Mouse (Mus musculus) megakaryocyte, embryonic 14.5 days (primary cell): ENCODE data around the gene Pik3ca. TPM values are rescaled to one million over a fixed set of nuclear protein-coding genes. Genes with fewer than 3 reads are reported as not detected.
A peak's percentile ranks its signal among the peaks of the same experiment; 100 is the strongest.

Source experiments
- H3K27me3 ChIP-seq: replicated peaks from 2 replicates; pipeline ENCODE3; 2012; ENCODE audit warnings: inconsistent platforms
- H3K36me3 ChIP-seq: replicated peaks from 2 replicates; pipeline ENCODE3; 2012; ENCODE audit warnings: low read length, inconsistent platforms, mixed read lengths
- H3K4me1 ChIP-seq: 2 replicates; pipeline ENCODE4 v1.6.1; 2012; ENCODE audit warnings: inconsistent platforms
- H3K4me3 ChIP-seq: replicated peaks from 2 replicates; pipeline ENCODE3; 2012; ENCODE audit warnings: moderate library complexity, mild to moderate bottlenecking, inconsistent platforms
- H3K9me3 ChIP-seq: 2 replicates; pipeline ENCODE4 v1.6.1; 2012; ENCODE audit warnings: inconsistent platforms
- FLI1 ChIP-seq: IDR thresholded peaks from 2 replicates; pipeline ENCODE4 v1.6.1; 2012; ENCODE audit warnings: low read length, inconsistent platforms, mixed read lengths
- GATA1 ChIP-seq: IDR thresholded peaks from 3 replicates; pipeline ENCODE4 v1.6.1; 2012; ENCODE audit warnings: mixed read lengths, low read length, inconsistent platforms, borderline replicate concordance
- polyA plus RNA-seq: library from polyadenylated mRNA; stranded (reverse); fragments of >175 nt; gene quantifications from 2 replicates; pipeline ENCODE4 v1.2.3, GENCODE M21; 2012; ENCODE audit warnings: low replicate concordance; ENCODE audit not compliant: insufficient read depth

Gene Pik3ca
- polyA plus RNA-seq: 0.64 and 0.81 TPM in 2 replicates

- Histone ChIP-seq H3K9me3 (no peaks in the 10 kb centered on the region), H3K4me1 (peaks cover 52% of the 10 kb centered on the region), H3K27me3 (no peaks in the 10 kb centered on the region), H3K4me3 (peak within 1 kb of the TSS; percentile 98), H3K36me3 (no peaks in the 10 kb centered on the region)
- no peak for TF ChIP-seq FLI1
- no peak for TF ChIP-seq GATA1
Measured at GRCm38 (mm10) chr3:32397461-32398174, at the start of gene Pik3ca. Gene Pik3ca, plus strand, starts transcription at chr3:32397671.

- Histone ChIP-seq H3K36me3 (peaks cover 83% of the 10 kb centered on the region), H3K9me3 (no peaks in the 10 kb centered on the region), H3K4me3 (no peak overlapping the region), H3K4me1 (peaks cover 13% of the 10 kb centered on the region), H3K27me3 (no peaks in the 10 kb centered on the region)
- TF ChIP-seq GATA1 (no peak), FLI1 (no peak)
Measured at GRCm38 (mm10) chr3:32347881-32348280, 49.6 kb upstream of the Pik3ca start.

GRCm38 (mm10) chr3:32361221-32361620, 36.2 kb upstream of the Pik3ca start:
- no peaks in the 10 kb centered on the region for H3K27me3 ChIP-seq
- peaks cover 41% of the 10 kb centered on the region for H3K4me1 ChIP-seq
- H3K36me3 ChIP-seq: peaks cover 49% of the 10 kb centered on the region
- no peak overlapping the region for H3K4me3 ChIP-seq
- H3K9me3 ChIP-seq: no peaks in the 10 kb centered on the region
- TF ChIP-seq GATA1 (no peak), FLI1 (no peak)

- Histone ChIP-seq H3K9me3 (no peaks in the 10 kb centered on the region), H3K4me1 (peaks cover 46% of the 10 kb centered on the region), H3K27me3 (no peaks in the 10 kb centered on the region), H3K4me3 (peak overlapping the region; percentile 99), H3K36me3 (peaks cover 24% of the 10 kb centered on the region)
- TF ChIP-seq GATA1: no peak
- TF ChIP-seq FLI1: no peak
Measured at GRCm38 (mm10) chr3:32364195-32364594, 33.3 kb upstream of the Pik3ca start.

GRCm38 (mm10) chr3:32364841-32365545, 32.5 kb upstream of the Pik3ca start:
- Histone ChIP-seq H3K4me1 (peaks cover 50% of the 10 kb centered on the region), H3K36me3 (peaks cover 17% of the 10 kb centered on the region), H3K27me3 (no peaks in the 10 kb centered on the region), H3K9me3 (no peaks in the 10 kb centered on the region), H3K4me3 (peak overlapping the region; percentile 99)
- TF ChIP-seq GATA1 (no peak), FLI1 (no peak)

- peaks cover 53% of the 10 kb centered on the region for H3K4me1 ChIP-seq
- TF ChIP-seq GATA1 (no peak), FLI1 (no peak)
- no peaks in the 10 kb centered on the region for H3K27me3 ChIP-seq
- H3K9me3 ChIP-seq: no peaks in the 10 kb centered on the region
- peaks cover 10% of the 10 kb centered on the region for H3K36me3 ChIP-seq
- peak within 1 kb of the TSS; percentile 99 for H3K4me3 ChIP-seq
Measured at GRCm38 (mm10) chr3:32365546-32366245, 31.8 kb upstream of the Pik3ca start, which contains the start of gene Zmat3. Gene Zmat3, minus strand, starts transcription at chr3:32366014.

- Histone ChIP-seq H3K4me1 (peaks cover 50% of the 10 kb centered on the region), H3K4me3 (peak overlapping the region; percentile 99), H3K27me3 (no peaks in the 10 kb centered on the region), H3K36me3 (peaks cover 4% of the 10 kb centered on the region), H3K9me3 (no peaks in the 10 kb centered on the region)
- TF ChIP-seq FLI1: no peak
- no peak for TF ChIP-seq GATA1
Measured at GRCm38 (mm10) chr3:32366246-32366734, 31.2 kb upstream of the Pik3ca start.

- TF ChIP-seq GATA1 (no peak), FLI1 (no peak)
- Histone ChIP-seq H3K36me3 (no peaks in the 10 kb centered on the region), H3K4me3 (no peak overlapping the region), H3K9me3 (no peaks in the 10 kb centered on the region), H3K27me3 (no peaks in the 10 kb centered on the region), H3K4me1 (peaks cover 44% of the 10 kb centered on the region)
Measured at GRCm38 (mm10) chr3:32367516-32367915, 30.0 kb upstream of the Pik3ca start.

- TF ChIP-seq FLI1 (no peak), GATA1 (no peak)
- no peak overlapping the region for H3K4me3 ChIP-seq
- peaks cover 18% of the 10 kb centered on the region for H3K4me1 ChIP-seq
- H3K27me3 ChIP-seq: no peaks in the 10 kb centered on the region
- H3K36me3 ChIP-seq: no peaks in the 10 kb centered on the region
- H3K9me3 ChIP-seq: peaks cover 8% of the 10 kb centered on the region; the same call in 1 of the 2 replicates
Measured at GRCm38 (mm10) chr3:32371957-32372356, 25.5 kb upstream of the Pik3ca start.

GRCm38 (mm10) chr3:32372470-32372869, 25.0 kb upstream of the Pik3ca start:
- H3K36me3 ChIP-seq: no peaks in the 10 kb centered on the region
- TF ChIP-seq GATA1: no peak
- TF ChIP-seq FLI1: no peak

More at GRCm38 (mm10) chr3:32372470-32372869, 25.0 kb upstream of the Pik3ca start:
- H3K27me3 ChIP-seq: no peaks in the 10 kb centered on the region
- H3K4me3 ChIP-seq: no peak overlapping the region
- H3K9me3 ChIP-seq: peaks cover 8% of the 10 kb centered on the region; the same call in 1 of the 2 replicates
- H3K4me1 ChIP-seq: peaks cover 16% of the 10 kb centered on the region
